Mouse (Mus musculus) C2C12 (cell line): ENCODE results near the gene Nppb. TPM values are rescaled to one million over a fixed set of nuclear protein-coding genes. Genes with fewer than 3 reads are reported as not detected.

Experiments used
- H3K27me3 ChIP-seq: one replicate; pipeline ENCODE4 v1.6.1; 2011; ENCODE audit not compliant: control insufficient read depth, insufficient read depth, insufficient read length
- H3K36me3 ChIP-seq: one replicate; pipeline ENCODE4 v1.6.1; 2011; ENCODE audit not compliant: control insufficient read depth, insufficient read depth
- H3K4me3 ChIP-seq: one replicate; pipeline ENCODE4 v1.5.1; 2011; ENCODE audit warnings: mild to moderate bottlenecking, control low read depth; ENCODE audit not compliant: poor library complexity, insufficient read depth, severe bottlenecking
- H3K79me2 ChIP-seq: one replicate; pipeline ENCODE4 v1.6.1; 2011; ENCODE audit not compliant: control insufficient read depth, insufficient read depth
- H3K79me3 ChIP-seq: one replicate; pipeline ENCODE4 v1.6.1; 2011; ENCODE audit warnings: low read depth, control low read depth
- H3ac ChIP-seq: one replicate; pipeline ENCODE3; 2011; ENCODE audit warnings: low read depth; ENCODE audit not compliant: control insufficient read depth, insufficient read length
- CEBPB ChIP-seq: IDR thresholded peaks from one replicate; pipeline ENCODE4 v1.6.1; 2011; ENCODE audit warnings: low read depth, mild to moderate bottlenecking, control low read depth, moderate library complexity
- CTCF ChIP-seq: IDR thresholded peaks from one replicate; pipeline ENCODE4 v1.5.1; 2011; ENCODE audit not compliant: control insufficient read depth, insufficient read depth, insufficient read length
- FOSL1 ChIP-seq: IDR thresholded peaks from one replicate; pipeline ENCODE4 v1.8.0; 2011; ENCODE audit warnings: mild to moderate bottlenecking, low read length; ENCODE audit not compliant: poor library complexity, insufficient read depth, severe bottlenecking
- MAX ChIP-seq: IDR thresholded peaks from one replicate; pipeline ENCODE4 v1.6.1; 2011; ENCODE audit warnings: mild to moderate bottlenecking, control low read depth
- MYOD1 ChIP-seq: IDR thresholded peaks from one replicate; pipeline ENCODE4 v1.6.1; 2011; ENCODE audit warnings: low read depth; ENCODE audit not compliant: control insufficient read depth, insufficient read length
- MYOG ChIP-seq: IDR thresholded peaks from one replicate; pipeline ENCODE4 v1.6.1; 2011; ENCODE audit not compliant: control insufficient read depth, insufficient read length; ENCODE audit errors: extremely low read depth
- USF1 ChIP-seq: IDR thresholded peaks from one replicate; pipeline ENCODE4 v1.6.1; 2011; ENCODE audit warnings: low read depth, mild to moderate bottlenecking, control low read depth, moderate library complexity
- polyA plus RNA-seq: library from polyadenylated mRNA; unstranded; fragments of >200 nt; fragmentation: generic; extraction: Trizol; gene quantifications from one replicate; pipeline ENCODE4 v1.2.1, GENCODE M21; 2012; ENCODE audit warnings: missing spikeins

Gene Nppb
- polyA plus RNA-seq, 1 experiment: 1.2 TPM

DNA sequence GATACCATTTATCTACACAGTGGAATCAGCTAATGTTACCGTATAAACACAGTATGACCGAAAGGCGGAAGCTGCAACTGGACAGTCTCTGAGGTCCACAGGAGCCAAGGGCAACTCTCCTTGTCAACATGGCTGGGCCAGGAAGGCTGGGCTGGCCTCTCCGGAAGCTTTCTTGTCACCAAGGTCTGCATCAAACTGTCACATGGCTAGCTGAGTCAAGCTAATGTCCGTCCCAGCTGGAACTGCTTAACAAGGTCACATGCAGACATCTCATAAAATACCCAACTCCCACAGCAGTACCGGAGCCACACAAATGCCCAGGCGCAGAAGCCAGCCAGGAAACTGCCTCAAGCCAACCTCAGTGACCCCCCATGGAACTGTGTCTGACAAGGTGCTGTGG, 18.8 kb downstream of the Nppb start:
- no peak for TF ChIP-seq MYOG
- TF ChIP-seq CEBPB: no peak
- TF ChIP-seq MAX: no peak
- no peak for TF ChIP-seq CTCF
- TF ChIP-seq FOSL1: no peak
- TF ChIP-seq MYOD1: no peak
- Histone ChIP-seq H3K4me3 (no peak overlapping the region), H3K36me3 (peaks cover 39% of the 10 kb centered on the region)

DNA sequence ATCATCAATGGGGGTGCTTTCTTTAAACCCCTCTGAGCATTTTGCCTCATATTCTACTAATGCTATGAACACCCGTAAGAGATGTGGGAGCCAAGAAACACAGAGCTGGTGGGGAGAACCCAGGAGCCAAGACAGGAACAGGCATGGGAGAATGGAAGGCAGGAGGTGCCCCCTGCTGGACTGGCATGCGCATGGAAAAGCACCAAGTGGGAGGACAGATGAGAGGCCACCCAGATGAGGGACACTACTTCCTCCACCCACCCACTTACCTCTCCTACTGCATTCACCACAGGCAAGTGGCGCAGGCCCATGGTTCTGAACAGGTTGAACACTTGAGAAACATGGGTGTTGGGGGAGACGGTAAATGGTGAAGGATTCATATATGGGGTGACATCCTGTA, 22.8 kb downstream of the Nppb start:
- no peak overlapping the region for H3K4me3 ChIP-seq

More for the DNA sequence above, 18.8 kb downstream of the Nppb start:
- no peak overlapping the region for H3ac ChIP-seq
- no peaks in the 10 kb centered on the region for H3K79me2 ChIP-seq
- no peaks in the 10 kb centered on the region for H3K79me3 ChIP-seq
- H3K27me3 ChIP-seq: no peaks in the 10 kb centered on the region

DNA sequence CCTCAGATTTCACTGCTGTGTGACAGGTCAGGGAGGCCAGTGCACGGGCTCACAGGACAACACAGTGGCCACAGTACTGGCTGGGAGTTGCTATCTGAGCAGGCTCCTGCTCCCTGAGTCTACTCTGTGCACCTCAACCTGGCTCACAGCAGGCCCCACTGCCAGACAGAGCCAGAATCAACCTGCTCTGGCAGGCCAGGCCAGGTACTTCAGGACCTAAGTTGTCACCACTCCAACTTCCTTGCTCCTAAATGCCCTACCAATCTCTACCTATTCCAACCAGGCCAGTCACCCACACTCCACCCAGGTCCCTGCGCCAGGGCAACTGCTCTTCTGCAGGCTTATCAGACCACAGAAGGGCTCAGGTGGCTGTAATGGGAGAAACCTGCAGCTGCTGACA, 24.1 kb downstream of the Nppb start:
- no peaks in the 10 kb centered on the region for H3K79me3 ChIP-seq
- peaks cover 83% of the 10 kb centered on the region for H3K36me3 ChIP-seq
- TF ChIP-seq FOSL1 (no peak), USF1 (no peak)
- H3K79me2 ChIP-seq: no peaks in the 10 kb centered on the region
- H3K4me3 ChIP-seq: no peak overlapping the region
- H3ac ChIP-seq: no peak overlapping the region
- H3K27me3 ChIP-seq: no peaks in the 10 kb centered on the region

More for the DNA sequence above, 22.8 kb downstream of the Nppb start:
- H3K27me3 ChIP-seq: no peaks in the 10 kb centered on the region
- no peak overlapping the region for H3ac ChIP-seq
- TF ChIP-seq USF1 (no peak), MAX (no peak), CEBPB (no peak), MYOG (no peak), MYOD1 (no peak), FOSL1 (no peak), CTCF (peak; percentile 41)
- no peaks in the 10 kb centered on the region for H3K79me3 ChIP-seq
- H3K36me3 ChIP-seq: peaks cover 72% of the 10 kb centered on the region
- H3K79me2 ChIP-seq: no peaks in the 10 kb centered on the region

DNA sequence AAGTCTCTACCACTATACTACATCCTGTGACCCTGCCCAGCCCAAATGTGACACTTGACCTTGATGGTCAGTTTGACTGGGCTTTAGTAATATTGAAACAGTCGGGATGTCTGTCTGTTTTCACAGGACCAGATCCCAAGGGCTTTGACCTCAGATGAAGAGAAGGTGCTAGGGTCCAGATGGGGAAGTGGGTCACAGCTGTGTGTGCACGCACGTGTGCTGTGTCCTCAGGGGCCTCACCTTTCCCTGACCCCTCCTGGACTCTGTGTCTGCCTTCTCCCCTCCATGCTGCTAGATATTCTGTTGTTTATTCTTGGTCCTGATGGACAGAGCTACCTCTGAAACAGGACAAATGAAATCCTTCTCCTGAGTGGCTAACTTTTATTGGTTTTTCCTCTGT, 25.7 kb downstream of the Nppb start:
- H3K36me3 ChIP-seq: peaks cover 81% of the 10 kb centered on the region
- no peak overlapping the region for H3ac ChIP-seq
- no peak overlapping the region for H3K4me3 ChIP-seq
- H3K27me3 ChIP-seq: no peaks in the 10 kb centered on the region
- no peak for TF ChIP-seq MAX
- TF ChIP-seq MYOG: no peak
- TF ChIP-seq MYOD1: no peak
- TF ChIP-seq CTCF: no peak
- no peak for TF ChIP-seq CEBPB
- TF ChIP-seq USF1: no peak
- TF ChIP-seq FOSL1: no peak
- H3K79me3 ChIP-seq: no peaks in the 10 kb centered on the region
- no peaks in the 10 kb centered on the region for H3K79me2 ChIP-seq

DNA sequence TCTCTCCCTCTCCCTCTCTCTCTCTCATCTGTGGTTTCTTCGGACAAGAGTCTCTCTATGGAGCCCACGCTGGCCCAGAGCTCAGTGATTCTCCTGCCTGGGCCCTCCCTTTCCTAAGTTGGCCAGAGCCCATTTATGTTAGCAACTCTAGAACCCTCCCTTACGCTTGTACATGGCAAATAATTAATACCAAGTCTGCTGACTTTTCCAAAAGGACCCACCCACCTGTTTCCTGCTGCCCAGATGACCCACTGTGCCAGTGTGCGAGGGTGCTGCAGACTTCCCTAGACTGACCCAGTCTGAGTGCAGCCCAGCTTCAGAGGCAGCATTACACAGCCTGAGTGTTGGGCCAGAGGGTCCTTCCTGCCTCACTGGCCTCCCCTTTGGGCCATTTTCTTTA, 26.6 kb downstream of the Nppb start:
- Histone ChIP-seq H3K36me3 (peaks cover 73% of the 10 kb centered on the region), H3K79me3 (no peaks in the 10 kb centered on the region), H3K27me3 (no peaks in the 10 kb centered on the region), H3ac (no peak overlapping the region), H3K4me3 (no peak overlapping the region), H3K79me2 (no peaks in the 10 kb centered on the region)
- TF ChIP-seq MAX (no peak), FOSL1 (no peak), USF1 (no peak), MYOD1 (no peak), CTCF (no peak), CEBPB (no peak), MYOG (no peak)

DNA sequence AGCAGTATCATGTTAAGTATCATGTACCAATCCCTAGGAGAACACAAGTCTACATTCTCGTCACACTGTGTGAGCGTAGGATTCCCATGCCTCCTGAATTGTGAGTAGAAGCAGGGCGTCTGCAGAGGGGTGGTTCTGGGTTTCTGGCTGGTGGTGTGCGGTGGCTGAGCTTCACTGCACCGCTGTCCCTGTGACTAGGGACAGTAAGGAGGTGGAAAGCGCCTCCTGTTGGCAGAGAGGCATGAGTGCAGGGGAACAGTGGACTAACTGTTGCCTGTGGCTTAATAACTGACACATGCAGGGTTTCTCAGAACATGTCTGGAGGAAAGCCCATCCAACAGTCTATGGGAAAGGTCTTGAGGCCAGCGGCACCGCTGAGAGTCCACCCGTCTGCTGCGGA, 29.8 kb downstream of the Nppb start:
- peak; percentile 46 for TF ChIP-seq CTCF
- TF ChIP-seq MYOD1: no peak
- Histone ChIP-seq H3K79me2 (no peaks in the 10 kb centered on the region), H3ac (no peak overlapping the region), H3K79me3 (no peaks in the 10 kb centered on the region), H3K4me3 (no peak overlapping the region), H3K36me3 (peaks cover 69% of the 10 kb centered on the region), H3K27me3 (no peaks in the 10 kb centered on the region)
